Mouse (Mus musculus): Measurements from ENCODE around the gene Tut7. TPM values are rescaled to one million over a fixed set of nuclear protein-coding genes. Genes with fewer than 3 reads are reported as not detected.

Tut7 gene
- polyA plus RNA-seq, 1 experiment: 36.6 TPM

DNA sequence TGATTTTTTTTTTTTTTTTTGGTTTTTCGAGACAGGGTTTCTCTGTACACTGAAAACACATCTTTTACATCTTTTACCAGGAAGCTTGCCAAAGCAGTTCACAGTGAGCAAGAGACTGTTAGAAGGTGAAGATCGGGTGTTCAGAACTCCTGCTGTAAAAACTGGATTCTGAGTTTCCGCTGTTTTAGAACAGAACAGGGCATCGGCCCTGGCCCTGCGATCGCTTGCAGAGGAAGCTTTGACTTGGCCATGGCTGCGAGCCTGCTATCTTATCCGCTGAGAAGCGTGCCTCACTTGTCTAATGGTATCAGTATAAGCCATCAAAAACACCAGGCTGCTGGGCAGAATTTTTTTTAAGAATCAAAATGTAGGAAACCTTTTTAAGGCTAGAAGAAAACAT lies 52.1 kb downstream of the Tut7 start:
- TF ChIP-seq CTCF (IDR thresholded peaks at IDR 0.05; ENCODE audit: extremely low read depth, insufficient read depth, low read length): no peak
- TF ChIP-seq POLR2A (IDR thresholded peaks at IDR 0.05; ENCODE audit: extremely low read depth, insufficient read depth, low read length): no peak
- Histone ChIP-seq H3K4me3 (ENCODE audit: insufficient read depth, low read length) (no peak overlapping the region; the same call in 1 of the 2 replicates), H3K4me1 (ENCODE audit: control insufficient read depth, insufficient read depth, low read length) (peaks cover 7% of the 10 kb centered on the region; the same call in 1 of the 2 replicates), H3K27ac (ENCODE audit: insufficient read depth, low read length) (peak overlapping the region; percentile 98)

DNA sequence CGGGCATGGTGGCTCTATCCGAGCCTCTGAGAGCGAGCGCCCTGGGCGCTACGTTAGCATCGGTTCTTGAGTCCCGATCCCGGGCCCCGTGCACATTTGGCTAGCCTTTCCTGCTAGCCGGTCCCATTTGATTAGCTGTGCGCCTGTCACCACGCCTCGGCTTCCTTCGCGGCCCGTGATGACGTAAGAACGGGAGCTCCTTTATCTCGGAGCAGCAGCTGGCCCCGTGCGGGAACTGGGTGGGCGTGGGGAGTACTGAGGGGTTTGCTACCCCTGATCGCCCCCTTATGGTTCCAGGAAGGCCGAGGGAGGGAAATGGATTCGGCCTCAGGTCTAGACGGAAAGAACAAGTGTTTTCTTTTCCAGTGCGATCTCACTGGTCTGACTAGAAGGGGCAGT lies 52.8 kb downstream of the Tut7 start:
- Histone ChIP-seq H3K4me1 (ENCODE audit: control insufficient read depth, insufficient read depth, low read length) (peaks cover 7% of the 10 kb centered on the region; the same call in 1 of the 2 replicates), H3K27ac (ENCODE audit: insufficient read depth, low read length) (peak overlapping the region; percentile 98), H3K4me3 (ENCODE audit: insufficient read depth, low read length) (peak overlapping the region; percentile 76)
- TF ChIP-seq CTCF (IDR thresholded peaks at IDR 0.05; ENCODE audit: extremely low read depth, insufficient read depth, low read length): no peak
- no peak; the same call in 1 of the 2 replicates for TF ChIP-seq POLR2A (IDR thresholded peaks at IDR 0.05; ENCODE audit: extremely low read depth, insufficient read depth, low read length)

DNA sequence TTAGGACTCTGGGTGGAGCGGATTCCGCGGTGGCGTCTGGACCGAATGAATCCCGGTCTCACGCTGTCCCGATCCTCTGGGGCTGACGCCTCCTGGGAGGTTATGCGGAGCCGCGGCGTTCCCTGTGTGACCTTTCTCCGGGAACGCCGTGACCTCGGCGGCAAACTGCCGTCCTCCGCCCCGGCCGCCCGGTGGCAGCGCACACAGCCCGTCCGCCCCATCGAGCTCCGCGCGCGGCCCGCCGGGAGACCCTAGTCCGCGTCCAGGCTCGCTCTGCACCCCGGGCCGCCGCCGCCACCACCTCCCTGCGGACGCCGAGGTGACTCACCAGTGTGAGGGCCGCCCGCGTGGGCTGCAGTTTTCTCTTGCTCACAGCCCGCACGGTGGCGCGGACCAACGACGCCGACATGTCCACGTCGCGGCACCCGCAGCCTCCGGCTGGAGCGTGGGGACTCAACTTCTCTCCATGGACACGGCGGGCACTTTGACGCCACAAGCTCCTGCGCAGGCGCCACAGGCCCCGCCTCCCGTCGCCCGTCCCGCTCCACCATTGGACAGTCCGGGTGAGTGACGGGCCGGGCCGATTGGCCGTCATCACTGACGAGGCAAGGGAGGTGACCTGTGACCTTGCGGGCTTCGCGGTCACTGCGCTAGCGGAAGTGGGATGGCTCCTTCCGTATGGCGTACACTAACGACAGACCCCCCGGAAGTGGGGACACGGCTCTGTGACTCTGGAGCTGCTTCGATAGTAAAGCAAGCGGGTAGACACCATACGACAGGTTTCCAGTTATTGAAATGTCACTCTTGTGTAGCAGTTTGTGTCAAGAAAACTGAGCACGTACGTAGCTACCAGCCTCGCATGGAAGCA lies 53.4 kb downstream of the Tut7 start, which contains the start of gene Isca1:
Isca1 (minus strand) TSS at position 515 of the 868 bp plus-strand sequence.
- peak within 1 kb of the TSS; percentile 76 for H3K4me3 ChIP-seq (ENCODE audit: insufficient read depth, low read length)
- TF ChIP-seq POLR2A (IDR thresholded peaks at IDR 0.05; ENCODE audit: extremely low read depth, insufficient read depth, low read length) (peak; percentile 74), CTCF (IDR thresholded peaks at IDR 0.05; ENCODE audit: extremely low read depth, insufficient read depth, low read length) (no peak)

DNA sequence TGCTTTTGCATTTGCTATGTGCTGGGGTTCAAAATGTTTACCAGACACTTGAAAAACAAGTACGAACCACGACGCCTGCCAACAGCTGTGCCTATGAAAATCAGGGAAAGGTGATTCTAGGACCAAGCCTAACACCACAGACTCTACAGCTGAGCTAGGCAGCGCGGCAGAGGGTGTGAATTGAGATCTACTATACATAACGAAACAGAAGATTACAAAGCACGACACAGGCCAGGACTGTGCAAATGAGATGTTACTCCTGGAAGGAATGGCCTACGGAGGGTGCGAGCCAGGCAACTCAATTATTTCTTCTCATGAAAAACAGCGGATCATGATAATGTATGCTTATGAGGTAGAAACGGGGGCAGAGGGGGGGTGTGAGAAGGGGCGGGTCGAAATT lies 54.4 kb downstream of the Tut7 start:
- peak overlapping the region; percentile 76 for H3K4me3 ChIP-seq (ENCODE audit: insufficient read depth, low read length)
- TF ChIP-seq POLR2A (IDR thresholded peaks at IDR 0.05; ENCODE audit: extremely low read depth, insufficient read depth, low read length) (no peak), CTCF (IDR thresholded peaks at IDR 0.05; ENCODE audit: extremely low read depth, insufficient read depth, low read length) (no peak)
- H3K27ac ChIP-seq (ENCODE audit: insufficient read depth, low read length): no peak overlapping the region
- peaks cover 7% of the 10 kb centered on the region; the same call in 1 of the 2 replicates for H3K4me1 ChIP-seq (ENCODE audit: control insufficient read depth, insufficient read depth, low read length)

More for the DNA sequence above, 53.4 kb downstream of the Tut7 start, which contains the start of gene Isca1:
- H3K4me1 ChIP-seq (ENCODE audit: control insufficient read depth, insufficient read depth, low read length): peaks cover 7% of the 10 kb centered on the region; the same call in 1 of the 2 replicates
- peak within 1 kb of the TSS; percentile 98 for H3K27ac ChIP-seq (ENCODE audit: insufficient read depth, low read length)

DNA sequence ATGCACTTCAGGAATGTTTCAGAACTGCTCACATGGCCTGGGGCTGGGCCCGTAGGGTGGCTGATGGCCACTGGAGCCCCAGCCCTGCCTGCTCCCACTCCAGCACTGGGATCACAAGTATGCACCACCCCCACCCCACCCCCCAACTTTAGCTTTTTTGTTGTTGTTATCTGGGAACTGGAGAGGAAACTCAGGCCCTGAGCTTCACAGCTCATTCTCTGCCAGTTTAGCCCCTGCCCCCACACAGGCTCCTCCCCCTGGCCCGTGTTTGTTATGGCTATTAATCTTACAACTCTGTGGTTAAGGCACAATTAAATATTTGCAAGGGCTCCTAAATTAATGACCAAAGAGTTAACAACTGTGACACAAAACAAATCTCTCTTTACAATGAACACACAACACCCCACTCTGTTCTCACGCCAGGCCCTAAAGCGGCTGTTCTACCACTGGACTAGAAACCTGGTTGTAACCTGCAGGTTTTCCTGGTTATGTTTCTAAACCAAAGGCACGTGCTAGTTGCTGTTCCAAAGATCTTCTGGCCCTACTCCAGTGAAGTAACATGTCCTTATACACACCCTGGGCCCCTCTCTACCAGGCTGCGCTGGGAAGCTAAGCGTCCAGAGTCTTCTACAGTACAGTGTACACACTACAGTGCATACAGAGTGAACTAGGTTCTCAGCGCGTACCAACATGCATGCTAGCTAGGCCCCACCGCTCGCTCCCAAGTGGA lies 56.0 kb downstream of the Tut7 start:
- TF ChIP-seq CTCF (IDR thresholded peaks at IDR 0.05; ENCODE audit: extremely low read depth, insufficient read depth, low read length) (no peak), POLR2A (IDR thresholded peaks at IDR 0.05; ENCODE audit: extremely low read depth, insufficient read depth, low read length) (no peak)
- Histone ChIP-seq H3K27ac (ENCODE audit: insufficient read depth, low read length) (no peak overlapping the region), H3K4me3 (ENCODE audit: insufficient read depth, low read length) (no peak overlapping the region), H3K4me1 (ENCODE audit: control insufficient read depth, insufficient read depth, low read length) (peaks cover 7% of the 10 kb centered on the region; the same call in 1 of the 2 replicates)

DNA sequence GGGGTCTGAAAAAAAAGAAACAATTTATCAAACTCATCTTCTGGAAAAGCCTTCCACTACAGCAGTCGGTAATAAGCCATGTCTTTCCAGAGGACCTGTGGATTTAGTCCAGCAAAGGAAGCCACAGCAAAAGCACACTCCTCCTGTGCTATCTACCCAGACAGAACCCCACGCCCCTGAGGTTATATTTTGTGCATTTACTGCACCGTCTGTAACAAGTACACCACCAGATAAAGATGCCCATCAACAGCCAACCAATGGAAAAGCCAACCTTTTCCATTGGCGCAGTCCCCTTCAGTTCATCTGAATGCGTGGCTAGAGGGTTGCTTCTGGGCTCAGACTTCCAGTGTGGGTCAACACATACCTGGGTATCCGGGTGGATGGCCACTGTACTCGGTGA lies 60.2 kb downstream of the Tut7 start:
- Histone ChIP-seq H3K27ac (ENCODE audit: insufficient read depth, low read length) (no peak overlapping the region), H3K4me1 (ENCODE audit: control insufficient read depth, insufficient read depth, low read length) (peaks cover 1% of the 10 kb centered on the region; the same call in 1 of the 2 replicates), H3K4me3 (ENCODE audit: insufficient read depth, low read length) (no peak overlapping the region)
- TF ChIP-seq CTCF (IDR thresholded peaks at IDR 0.05; ENCODE audit: extremely low read depth, insufficient read depth, low read length) (no peak), POLR2A (IDR thresholded peaks at IDR 0.05; ENCODE audit: extremely low read depth, insufficient read depth, low read length) (no peak)

DNA sequence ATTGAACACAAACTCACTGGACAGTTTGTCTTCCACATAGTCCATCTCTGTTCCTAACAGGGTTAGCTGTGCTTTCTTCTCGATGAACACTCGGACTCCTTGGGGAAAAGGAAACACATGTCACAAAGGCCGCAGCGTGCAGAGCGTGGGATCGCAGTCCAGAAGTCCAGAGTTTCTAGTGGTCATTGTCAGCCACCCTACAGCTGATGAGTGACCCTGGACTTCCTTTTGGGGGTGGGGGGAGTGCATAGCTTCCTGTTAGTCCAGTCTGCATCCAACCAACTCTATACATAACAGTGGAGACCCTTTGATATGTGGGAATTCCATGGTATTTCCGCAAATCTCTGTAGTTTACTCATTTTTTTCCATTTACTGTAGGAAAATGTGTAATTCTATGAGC lies 66.0 kb downstream of the Tut7 start:
- Histone ChIP-seq H3K4me3 (ENCODE audit: insufficient read depth, low read length) (no peak overlapping the region), H3K4me1 (ENCODE audit: control insufficient read depth, insufficient read depth, low read length) (no peaks in the 10 kb centered on the region; the same call in 1 of the 2 replicates), H3K27ac (ENCODE audit: insufficient read depth, low read length) (no peak overlapping the region)
- TF ChIP-seq POLR2A (IDR thresholded peaks at IDR 0.05; ENCODE audit: extremely low read depth, insufficient read depth, low read length) (no peak), CTCF (IDR thresholded peaks at IDR 0.05; ENCODE audit: extremely low read depth, insufficient read depth, low read length) (no peak)

DNA sequence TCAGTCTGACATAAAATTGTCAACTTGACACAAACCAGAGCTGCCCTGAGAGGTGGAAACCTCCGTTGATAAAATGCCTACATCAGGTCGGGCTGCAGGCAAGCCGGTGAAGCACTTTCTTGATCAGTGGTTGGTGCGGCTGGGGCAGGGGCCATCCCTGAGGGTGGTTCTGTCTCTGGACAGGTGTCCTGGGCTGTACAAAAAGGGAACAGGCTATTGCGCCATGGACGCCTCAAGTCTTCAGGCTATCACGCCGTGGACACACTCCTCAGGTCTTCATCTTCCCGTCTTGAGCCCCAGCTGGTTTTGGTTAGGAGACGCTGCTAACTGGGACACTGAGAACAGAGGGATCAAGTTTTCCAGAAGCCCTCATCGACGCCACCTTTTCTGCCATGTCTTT lies 72.6 kb downstream of the Tut7 start:
- TF ChIP-seq POLR2A (IDR thresholded peaks at IDR 0.05; ENCODE audit: extremely low read depth, insufficient read depth, low read length) (no peak), CTCF (IDR thresholded peaks at IDR 0.05; ENCODE audit: extremely low read depth, insufficient read depth, low read length) (no peak)
- Histone ChIP-seq H3K4me3 (ENCODE audit: insufficient read depth, low read length) (no peak overlapping the region), H3K4me1 (ENCODE audit: control insufficient read depth, insufficient read depth, low read length) (peaks cover 4% of the 10 kb centered on the region), H3K27ac (ENCODE audit: insufficient read depth, low read length) (no peak overlapping the region)

DNA sequence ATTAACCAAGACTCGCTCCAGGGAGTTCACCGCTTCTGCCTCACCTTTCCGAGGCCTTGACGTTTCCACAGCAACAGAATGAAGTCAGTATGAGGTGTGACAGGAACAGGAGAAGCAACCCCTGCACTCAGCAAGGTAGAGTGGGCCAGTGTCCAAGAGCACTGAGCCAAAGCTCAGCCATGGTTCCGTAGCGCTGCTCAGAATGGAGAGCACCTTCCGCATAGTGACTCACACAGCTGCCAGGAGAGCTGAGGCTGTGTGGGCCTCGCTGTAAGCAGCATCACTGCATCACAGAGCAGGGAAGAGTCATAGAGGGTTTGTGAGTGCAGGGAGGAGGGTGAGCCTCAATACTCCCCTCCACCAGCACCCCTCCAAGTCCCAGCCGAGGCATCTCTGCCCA lies 76.2 kb downstream of the Tut7 start, which contains the start of gene 1700014D04Rik:
1700014D04Rik (minus strand) TSS at position 42 of the 400 bp plus-strand sequence.
- TF ChIP-seq POLR2A (IDR thresholded peaks at IDR 0.05; ENCODE audit: extremely low read depth, insufficient read depth, low read length) (no peak), CTCF (IDR thresholded peaks at IDR 0.05; ENCODE audit: extremely low read depth, insufficient read depth, low read length) (no peak)
- Histone ChIP-seq H3K4me1 (ENCODE audit: control insufficient read depth, insufficient read depth, low read length) (peaks cover 5% of the 10 kb centered on the region), H3K4me3 (ENCODE audit: insufficient read depth, low read length) (no peak within 1 kb of the TSS), H3K27ac (ENCODE audit: insufficient read depth, low read length) (peak within 1 kb of the TSS; percentile 4; the same call in 1 of the 2 replicates)

Measured in cortical plate, adult 2 months (tissue).